Mouse (Mus musculus): Measurements from ENCODE around the gene Grik4. TPM values are rescaled to one million over a fixed set of nuclear protein-coding genes. Genes with fewer than 3 reads are reported as not detected.
A peak's percentile ranks its signal among the peaks of the same experiment; 100 is the strongest.

Grik4 gene
- total RNA-seq, 2 experiments from 2014 or later = 17.7 to 18.3 TPM

DNA sequence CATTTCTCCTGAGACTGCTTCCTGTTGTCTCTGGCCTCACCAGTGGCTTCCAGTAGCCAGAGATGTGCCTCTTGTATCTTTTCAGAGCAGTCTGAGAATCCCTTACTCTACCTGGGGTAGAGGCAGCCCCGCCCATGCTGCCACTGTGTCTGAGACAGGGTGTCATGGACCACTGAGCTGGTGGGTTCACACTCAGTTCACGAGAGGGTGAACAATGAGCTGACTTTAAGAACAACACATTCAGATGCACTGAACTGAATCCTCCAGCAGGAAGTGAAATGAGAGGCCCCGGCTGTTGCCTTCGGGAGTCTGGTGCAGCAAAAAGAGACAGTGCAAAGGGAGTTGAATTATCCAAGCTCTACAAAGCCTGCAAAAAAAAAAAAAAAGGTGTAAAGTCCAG is 221.8 kb downstream of the Grik4 start:
- intact Hi-C loops (cut with DNase I) = no loop called here
- no peak for TF ChIP-seq CTCF (IDR thresholded peaks at IDR 0.05)

DNA sequence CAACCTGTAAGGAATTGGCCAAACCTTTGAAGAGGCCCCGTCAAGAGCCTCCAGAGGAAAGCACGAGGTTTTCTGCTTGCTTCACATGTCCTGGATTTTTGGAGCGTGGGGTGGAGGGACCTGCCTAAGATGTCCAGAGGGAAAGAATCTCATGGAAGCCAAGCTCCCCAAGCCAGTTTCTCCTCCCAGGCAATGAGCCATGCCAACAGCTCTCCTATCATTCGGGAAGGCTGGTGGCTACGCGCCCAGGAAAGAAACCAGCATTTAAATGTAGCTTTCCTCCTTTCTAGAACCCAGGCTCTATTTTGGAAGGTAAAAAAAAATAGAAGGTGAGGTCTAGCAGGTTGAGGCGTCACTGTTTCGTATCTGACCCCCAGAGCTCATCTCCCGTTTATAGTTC is 222.6 kb downstream of the Grik4 start:
- DNase-seq (ENCODE audit: extremely low spot score in 1 of 2, low spot score in 2 of 2) = no peak
- TF ChIP-seq CTCF (IDR thresholded peaks at IDR 0.05) = no peak
- Histone ChIP-seq H3K4me3 (no peak overlapping the region), H3K27ac (peak overlapping the region; percentile 19)
- intact Hi-C loops (cut with DNase I) = no loop called here

More for the DNA sequence above, 221.8 kb downstream of the Grik4 start:
- H3K27ac ChIP-seq = no peak overlapping the region
- H3K4me3 ChIP-seq = no peak overlapping the region
- DNase-seq (ENCODE audit: extremely low spot score in 1 of 2, low spot score in 2 of 2) = no peak

DNA sequence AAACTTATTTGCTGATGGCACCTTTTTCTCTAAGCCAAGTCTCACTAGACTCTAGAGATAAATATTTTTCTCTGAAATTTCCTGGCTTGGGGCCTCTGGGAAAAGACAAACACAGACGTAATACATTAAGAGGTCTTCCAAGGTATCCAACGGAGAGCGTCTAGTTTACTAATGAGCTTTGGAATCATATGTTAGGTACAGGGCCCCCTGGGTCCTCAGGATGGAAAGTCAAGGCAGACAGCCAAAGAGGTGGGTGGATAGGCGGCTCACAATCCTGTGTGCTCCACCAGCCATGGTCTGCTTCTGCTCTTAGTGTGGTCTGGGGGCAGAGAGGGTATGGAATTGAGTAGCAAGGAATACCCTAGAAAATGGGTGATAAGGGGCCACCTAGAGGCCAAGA is 223.1 kb downstream of the Grik4 start:
- intact Hi-C loops (cut with DNase I) = no loop called here
- no peak for DNase-seq (ENCODE audit: extremely low spot score in 1 of 2, low spot score in 2 of 2)
- Histone ChIP-seq H3K4me3 (no peak overlapping the region), H3K27ac (no peak overlapping the region)
- TF ChIP-seq CTCF (IDR thresholded peaks at IDR 0.05) = no peak

DNA sequence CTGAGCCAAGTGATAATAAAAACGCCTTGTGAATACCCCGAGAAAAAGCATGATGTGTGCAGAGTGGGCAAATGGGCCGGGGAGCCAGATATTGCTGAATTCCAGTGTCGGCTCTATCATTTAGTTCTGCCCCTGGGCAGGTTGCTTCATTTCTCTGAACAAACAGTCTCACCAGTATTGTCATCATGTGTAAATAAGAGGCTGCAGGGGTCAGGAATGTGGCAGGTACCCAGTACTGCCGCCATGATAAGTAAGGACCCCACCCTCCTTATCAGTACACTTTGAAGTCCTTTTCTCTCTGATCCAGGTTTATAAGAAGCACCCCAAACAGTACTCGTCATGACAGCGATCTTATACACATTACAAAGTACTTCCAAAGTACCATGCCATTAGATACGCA is 230.4 kb downstream of the Grik4 start:
- TF ChIP-seq CTCF (IDR thresholded peaks at IDR 0.05) = no peak
- no peak for DNase-seq (ENCODE audit: extremely low spot score in 1 of 2, low spot score in 2 of 2)
- Histone ChIP-seq H3K27ac (no peak overlapping the region), H3K4me3 (no peak overlapping the region)
- intact Hi-C loops (cut with DNase I) = no loop called here

DNA sequence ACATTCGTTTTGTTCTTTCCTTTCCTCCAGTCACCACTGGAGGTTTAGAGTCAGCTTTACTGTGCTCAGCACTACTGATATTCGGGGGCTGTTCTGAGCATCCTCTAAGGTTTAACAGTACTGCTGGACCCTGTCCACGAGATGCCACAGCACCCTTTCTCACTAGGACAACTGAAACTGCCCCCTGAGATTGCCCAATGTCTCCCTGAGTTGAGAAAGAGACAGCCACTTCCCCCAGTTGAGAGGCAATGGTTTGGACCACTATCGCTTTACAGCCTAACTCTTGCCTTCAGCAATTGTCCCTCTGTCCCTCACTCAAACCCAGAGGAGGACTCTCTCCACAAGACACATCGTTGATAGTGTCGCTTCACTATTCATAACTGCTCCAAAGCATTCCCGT is 238.4 kb downstream of the Grik4 start:
- no peak for TF ChIP-seq CTCF (IDR thresholded peaks at IDR 0.05)
- Histone ChIP-seq H3K27ac (no peak overlapping the region), H3K4me3 (no peak overlapping the region)
- intact Hi-C loops (cut with DNase I) = no loop called here
- no peak for DNase-seq (ENCODE audit: extremely low spot score in 1 of 2, low spot score in 2 of 2)

DNA sequence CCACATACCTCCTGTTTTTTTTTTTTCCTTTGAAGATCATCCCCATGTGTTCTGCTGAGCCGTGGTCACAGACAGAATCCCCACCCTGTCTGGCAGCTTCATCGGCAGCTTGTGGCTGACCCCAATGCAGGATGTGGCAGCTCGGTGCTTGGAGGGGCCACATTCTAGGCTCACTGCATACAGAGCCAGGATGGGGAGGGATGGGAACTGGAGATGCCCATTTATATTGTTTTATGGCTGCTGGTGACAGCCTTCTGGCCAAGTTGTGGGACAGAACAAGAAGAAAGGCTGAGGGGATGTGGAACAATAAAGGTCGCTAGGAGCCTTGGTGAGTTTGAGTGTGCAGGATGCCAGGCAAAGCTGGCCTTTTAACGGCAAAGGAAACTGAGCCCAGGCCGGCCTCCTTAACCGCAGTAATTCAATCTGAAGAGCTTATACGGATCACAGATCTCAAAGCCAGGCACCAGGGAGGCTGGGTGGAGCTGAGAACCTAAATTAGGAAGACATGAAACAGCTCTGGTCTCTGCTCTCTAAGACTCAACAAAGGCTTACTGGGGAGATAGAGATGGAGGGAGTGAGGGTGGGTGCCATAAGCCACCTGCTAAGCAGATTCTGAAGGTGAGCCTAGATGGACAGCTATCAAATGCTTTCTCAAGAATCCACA is 241.0 kb downstream of the Grik4 start:
- H3K27ac ChIP-seq = no peak overlapping the region
- DNase-seq (ENCODE audit: extremely low spot score in 1 of 2, low spot score in 2 of 2) = no peak
- intact Hi-C loops (cut with DNase I) = no loop called here
- H3K4me3 ChIP-seq = no peak overlapping the region
- TF ChIP-seq CTCF (IDR thresholded peaks at IDR 0.05) = no peak

DNA sequence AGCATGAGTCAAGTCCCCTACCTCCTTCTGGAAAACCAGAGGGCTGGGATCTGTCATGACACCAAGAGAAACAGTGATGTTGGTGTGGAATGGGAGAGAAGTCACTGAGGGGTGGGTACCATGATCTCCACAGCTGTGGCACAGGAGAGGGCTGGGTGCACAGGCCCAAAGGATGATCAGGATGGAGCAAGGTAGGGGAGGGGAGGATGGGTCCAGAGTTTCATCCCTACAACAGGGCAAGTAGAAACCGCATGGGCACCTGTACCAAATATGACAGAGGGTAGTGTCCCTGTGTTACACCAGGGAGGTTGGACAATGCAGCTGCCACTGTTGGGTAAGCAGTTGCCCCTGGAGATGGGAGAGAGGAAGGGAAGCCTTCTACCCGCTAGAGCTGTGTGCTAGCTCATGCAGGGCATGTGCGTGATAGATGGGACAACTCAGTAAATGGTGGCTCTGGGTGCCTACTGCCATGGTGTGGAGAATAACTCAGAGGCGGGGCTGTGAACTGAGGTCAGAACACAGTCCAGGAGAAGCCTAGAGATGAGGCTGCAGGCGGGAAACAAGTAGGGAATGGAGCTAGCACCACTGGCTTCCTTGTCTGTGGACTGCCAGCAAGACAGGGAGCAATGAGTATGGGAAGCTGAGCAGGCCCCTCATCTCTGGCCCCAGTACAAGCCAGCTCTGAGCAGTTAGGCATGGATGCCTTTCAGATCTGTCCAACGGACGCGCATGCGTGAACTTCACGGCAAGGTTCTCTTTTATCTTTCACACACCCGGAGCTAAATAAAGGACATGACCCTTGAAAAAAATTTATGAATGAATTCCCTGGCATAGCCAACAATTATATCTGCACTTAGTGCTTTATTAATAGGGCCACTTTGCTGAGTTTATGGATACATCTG is 241.8 kb downstream of the Grik4 start:
- intact Hi-C loops (cut with DNase I) = no loop called here
- H3K27ac ChIP-seq = no peak overlapping the region
- no peak for TF ChIP-seq CTCF (IDR thresholded peaks at IDR 0.05)
- no peak for DNase-seq (ENCODE audit: extremely low spot score in 1 of 2, low spot score in 2 of 2)
- no peak overlapping the region for H3K4me3 ChIP-seq

DNA sequence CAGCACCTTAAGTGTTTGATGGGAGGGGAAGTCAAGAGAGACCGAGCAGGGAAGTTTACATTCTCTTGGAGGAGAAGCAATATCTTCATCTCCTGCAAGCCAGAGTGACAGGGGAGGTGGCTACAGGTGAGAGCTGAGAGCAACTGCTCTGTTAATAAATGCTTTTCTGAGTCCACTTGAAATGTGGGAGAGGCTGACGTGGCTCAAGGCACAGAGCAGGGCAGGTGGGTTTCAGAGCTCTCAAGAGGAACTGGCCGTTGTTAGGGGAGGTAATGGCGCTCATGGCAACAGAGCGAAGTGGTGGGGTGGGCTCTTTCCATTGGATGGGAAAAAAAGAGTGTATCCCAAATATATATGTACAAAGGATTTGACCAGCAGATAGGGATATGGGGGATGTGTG is 242.6 kb downstream of the Grik4 start:
- TF ChIP-seq CTCF (IDR thresholded peaks at IDR 0.05) = no peak
- intact Hi-C loops (cut with DNase I) = no loop called here
- Histone ChIP-seq H3K4me3 (no peak overlapping the region), H3K27ac (no peak overlapping the region)
- DNase-seq (ENCODE audit: extremely low spot score in 1 of 2, low spot score in 2 of 2) = no peak

DNA sequence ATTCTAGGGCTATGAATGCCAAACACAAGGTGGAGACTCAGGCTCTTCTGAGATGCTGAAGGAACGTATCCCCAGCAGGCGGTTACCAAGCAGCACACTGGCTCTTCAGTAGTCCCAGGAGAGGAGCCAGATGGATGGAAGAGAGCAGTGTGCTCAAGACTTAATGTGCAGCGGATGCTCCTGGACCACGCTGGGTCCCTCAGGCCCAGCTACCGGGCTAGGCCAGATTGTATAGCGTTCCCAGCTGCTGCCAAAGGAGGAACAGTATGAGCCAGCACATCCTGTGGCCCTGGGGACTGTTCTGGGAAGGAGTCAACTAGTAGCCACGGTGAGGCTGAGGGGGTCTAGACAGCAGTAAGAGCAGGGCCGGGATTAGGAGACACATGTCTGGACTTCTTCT is 251.3 kb downstream of the Grik4 start:
- intact Hi-C loops (cut with DNase I) = no loop called here
- no peak overlapping the region for H3K27ac ChIP-seq

DNA sequence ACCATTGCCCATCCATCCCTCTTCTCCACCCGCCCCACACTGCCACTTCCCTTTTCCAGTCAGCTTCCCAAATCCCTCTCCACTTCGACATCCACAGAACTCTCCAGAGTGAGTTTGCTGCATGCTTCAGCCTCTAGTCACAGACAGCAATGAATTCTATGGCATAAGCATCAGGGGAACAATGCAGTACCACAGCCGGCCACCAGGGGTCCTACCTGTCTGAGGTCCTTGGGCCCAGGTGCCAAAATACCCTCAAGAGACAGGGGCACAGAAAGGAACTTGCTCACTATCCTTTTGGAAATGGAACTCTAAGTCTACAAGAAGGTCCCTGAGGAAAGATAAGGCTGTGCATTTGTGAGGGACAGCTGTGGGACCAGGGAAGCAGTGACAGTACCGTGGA is 256.1 kb downstream of the Grik4 start:
- intact Hi-C loops (cut with DNase I) = loop anchor here (1.0 kb wide), 1 partner anchor 256 kb away; the partner anchor contains the start of gene Grik4
- peak; percentile 87 for TF ChIP-seq CTCF (IDR thresholded peaks at IDR 0.05)
- peak; percentile 56 to 64 for DNase-seq (ENCODE audit: extremely low spot score in 1 of 2, low spot score in 2 of 2)

More for the DNA sequence above, 251.3 kb downstream of the Grik4 start:
- H3K4me3 ChIP-seq = no peak overlapping the region
- DNase-seq (ENCODE audit: extremely low spot score in 1 of 2, low spot score in 2 of 2) = no peak
- no peak for TF ChIP-seq CTCF (IDR thresholded peaks at IDR 0.05)

DNA sequence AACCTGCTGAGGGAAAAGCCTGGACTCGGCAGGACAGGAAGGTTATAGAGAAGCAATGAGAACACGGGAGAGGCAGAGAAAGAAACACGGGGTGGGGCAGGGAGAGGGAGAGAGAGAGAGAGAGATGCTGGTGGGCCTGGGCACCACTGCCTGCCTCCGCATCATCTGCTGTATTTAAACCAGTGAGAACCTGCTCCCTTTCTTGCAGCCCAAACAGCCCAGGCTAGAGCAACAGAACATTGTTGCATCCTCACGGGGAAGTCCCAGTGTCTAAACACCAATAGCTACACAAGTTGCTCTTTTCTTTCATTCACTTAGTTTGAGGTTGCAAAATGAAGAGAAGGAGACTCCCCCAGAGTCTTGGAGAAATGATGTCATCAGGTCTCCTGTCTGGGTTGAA is 258.2 kb downstream of the Grik4 start:
- intact Hi-C loops (cut with DNase I) = no loop called here
- Histone ChIP-seq H3K27ac (no peak overlapping the region), H3K4me3 (no peak overlapping the region)
- no peak for DNase-seq (ENCODE audit: extremely low spot score in 1 of 2, low spot score in 2 of 2)
- no peak for TF ChIP-seq CTCF (IDR thresholded peaks at IDR 0.05)

More for the DNA sequence above, 256.1 kb downstream of the Grik4 start:
- Histone ChIP-seq H3K4me3 (no peak overlapping the region), H3K27ac (no peak overlapping the region)

DNA sequence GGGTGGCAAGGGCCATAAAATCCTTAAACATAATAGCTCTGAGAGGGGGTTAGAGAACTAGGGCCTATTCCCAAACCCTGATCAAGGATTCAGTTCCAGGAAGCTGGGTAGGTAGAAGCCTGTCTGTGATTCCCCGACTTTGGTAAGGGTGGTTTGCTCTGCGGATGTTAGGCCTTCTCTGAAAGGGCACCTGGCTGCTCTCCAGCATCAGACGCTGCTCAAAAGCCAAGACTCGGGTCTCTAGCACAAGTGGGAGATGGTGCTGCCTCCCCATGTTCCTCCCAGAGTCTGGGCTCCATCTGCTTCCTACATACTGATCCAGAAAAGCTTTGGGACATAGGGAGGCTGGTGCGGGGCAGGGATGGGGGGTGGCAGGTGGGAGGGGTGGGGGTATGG is 270.3 kb downstream of the Grik4 start:
- DNase-seq (ENCODE audit: extremely low spot score in 1 of 2, low spot score in 2 of 2) = no peak
- no peak for TF ChIP-seq CTCF (IDR thresholded peaks at IDR 0.05)
- intact Hi-C loops (cut with DNase I) = no loop called here
- Histone ChIP-seq H3K27ac (no peak overlapping the region), H3K4me3 (no peak overlapping the region)

Measured in left cerebral cortex, adult 2 months (tissue).